Mouse (Mus musculus): ENCODE data around the gene 1700012P22Rik.

GRCm38 (mm10) chr4:144453217-144453616 is 14.6 kb upstream of the 1700012P22Rik start, which contains the start of gene Gm9944:
- TF ChIP-seq POLR2A (IDR thresholded peaks at IDR 0.05; ENCODE audit: extremely low read depth, insufficient read depth, low read length), result no peak
- no peak for TF ChIP-seq CTCF (IDR thresholded peaks at IDR 0.05; ENCODE audit: low read depth, low read length)
